Mouse (Mus musculus): ENCODE results near the gene Anapc5.

Anapc5 gene

GRCm38 (mm10) chr5:122799379-122800344, 21.5 kb downstream of the Anapc5 start:
- no peak for DNase-seq (ENCODE audit: low spot score in 2 of 2)

DNA sequence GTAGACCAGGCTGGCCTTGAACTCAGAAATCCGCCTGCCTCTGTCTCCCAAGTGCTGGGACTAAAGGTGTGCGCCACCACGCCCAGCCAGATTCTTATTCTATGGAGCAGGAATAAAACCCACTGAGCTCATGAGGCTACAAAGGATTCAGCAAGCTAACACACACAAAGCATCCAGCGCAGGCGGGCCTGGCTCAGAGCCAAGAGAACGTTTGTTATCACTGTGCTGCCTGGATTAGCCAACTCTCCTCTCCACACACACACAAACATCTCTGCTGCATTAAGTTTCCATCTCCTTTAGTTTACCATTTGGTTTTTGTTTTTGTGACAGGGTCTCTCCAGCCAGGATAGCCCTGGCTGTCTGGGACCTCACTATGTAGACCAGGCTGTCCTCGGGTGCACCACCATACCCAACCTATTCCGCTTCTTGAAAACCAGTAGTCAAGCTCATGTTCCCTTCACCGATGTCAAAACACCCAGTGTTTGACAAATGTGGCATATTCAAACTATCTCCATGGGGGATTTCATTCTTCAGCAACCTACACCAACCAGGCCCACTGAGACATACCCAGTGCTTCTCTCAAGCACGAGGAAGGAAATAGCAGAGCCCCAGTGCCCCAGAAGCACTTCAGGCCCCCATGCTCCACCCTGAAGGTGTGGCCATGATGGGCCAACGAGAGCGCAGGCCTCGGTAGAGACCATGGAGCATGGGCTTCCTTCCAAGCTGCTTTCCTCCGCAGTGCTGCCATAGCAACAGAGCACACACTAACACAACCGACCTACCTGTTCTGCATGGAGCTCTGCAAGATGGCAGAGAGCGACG, 22.4 kb downstream of the Anapc5 start:
- DNase-seq (ENCODE audit: low spot score in 2 of 2), result peak; percentile 34 to 49

GRCm38 (mm10) chr5:122797866-122798265, 23.3 kb downstream of the Anapc5 start:
- DNase-seq (ENCODE audit: low spot score in 2 of 2), result no peak

GRCm38 (mm10) chr5:122788696-122789095, 32.4 kb downstream of the Anapc5 start:
- DNase-seq (ENCODE audit: low spot score in 2 of 2), result no peak

- no peak for DNase-seq (ENCODE audit: low spot score in 2 of 2)
Measured at GRCm38 (mm10) chr5:122786035-122786819, 34.9 kb downstream of the Anapc5 start.

DNA sequence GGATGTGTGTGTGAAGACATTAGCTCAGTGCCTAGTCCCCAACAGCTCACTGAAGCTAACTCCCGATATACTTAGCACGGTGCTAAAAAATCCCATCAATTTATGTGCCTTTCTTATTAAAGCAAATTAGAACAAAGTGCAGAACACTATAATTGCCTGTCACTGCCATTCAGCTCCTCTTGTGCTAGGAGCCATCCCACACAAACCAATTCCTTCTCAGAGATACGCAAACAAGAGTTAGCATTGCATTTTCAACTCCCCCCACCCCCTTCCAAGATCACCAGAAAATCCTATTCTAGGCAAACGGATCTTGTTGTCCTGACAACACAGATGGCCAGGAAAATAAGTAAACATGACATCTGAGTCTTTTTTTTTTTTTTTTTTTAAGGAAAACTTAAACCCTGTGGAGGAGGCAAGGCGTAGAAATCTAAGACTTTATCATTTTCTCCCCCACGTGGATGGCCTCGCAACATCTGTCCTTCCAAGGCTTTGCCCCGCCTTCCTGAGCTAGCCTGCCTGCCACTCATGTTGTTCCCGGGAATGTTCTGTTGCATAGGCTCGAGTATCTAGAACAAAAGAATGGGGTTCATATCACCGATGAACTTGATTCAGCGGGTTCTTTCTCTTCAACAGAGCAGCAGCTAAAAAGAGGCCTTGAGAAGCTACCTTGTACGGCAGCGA, 37.3 kb downstream of the Anapc5 start:
- no peak for DNase-seq (ENCODE audit: low spot score in 2 of 2)

GRCm38 (mm10) chr5:122782066-122782465, 39.1 kb downstream of the Anapc5 start:
- DNase-seq (ENCODE audit: low spot score in 2 of 2), result no peak

DNA sequence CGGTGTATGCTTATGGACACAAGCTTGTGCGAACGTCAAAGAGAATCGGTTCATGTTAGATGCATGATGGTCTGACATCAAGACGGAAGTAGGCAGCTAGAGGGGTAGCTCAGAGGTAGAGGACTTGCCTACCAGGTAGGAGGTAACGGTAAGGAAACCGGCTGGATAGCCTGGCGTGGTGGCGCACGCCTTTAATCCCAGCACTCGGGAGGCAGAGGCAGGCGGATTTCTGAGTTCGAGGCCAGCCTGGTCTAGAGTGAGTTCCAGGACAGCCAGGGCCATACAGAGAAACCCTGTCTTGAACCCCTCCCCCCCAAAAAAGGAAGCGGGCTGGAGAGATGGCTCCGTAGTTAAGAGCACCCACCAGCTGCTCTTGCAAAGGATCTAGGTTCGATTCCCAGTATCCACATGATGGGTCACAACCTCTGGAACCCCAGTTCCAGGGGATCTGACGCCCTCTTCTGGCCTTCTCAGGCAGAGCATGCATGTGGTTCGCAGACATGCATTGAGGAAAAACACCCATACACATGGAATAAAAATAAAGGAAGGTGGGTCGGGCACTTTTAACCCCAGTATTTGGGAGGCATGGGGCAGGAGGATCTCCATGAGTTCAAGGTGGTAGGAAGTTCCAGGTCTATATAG, 40.2 kb downstream of the Anapc5 start:
- no peak for DNase-seq (ENCODE audit: low spot score in 2 of 2)

- DNase-seq (ENCODE audit: low spot score in 2 of 2), result peak; percentile 67 to 73
Measured at GRCm38 (mm10) chr5:122779277-122779834, 41.8 kb downstream of the Anapc5 start, which contains the start of gene Camkk2. TSS of gene Camkk2 (minus strand) at chr5:122779409.

DNA sequence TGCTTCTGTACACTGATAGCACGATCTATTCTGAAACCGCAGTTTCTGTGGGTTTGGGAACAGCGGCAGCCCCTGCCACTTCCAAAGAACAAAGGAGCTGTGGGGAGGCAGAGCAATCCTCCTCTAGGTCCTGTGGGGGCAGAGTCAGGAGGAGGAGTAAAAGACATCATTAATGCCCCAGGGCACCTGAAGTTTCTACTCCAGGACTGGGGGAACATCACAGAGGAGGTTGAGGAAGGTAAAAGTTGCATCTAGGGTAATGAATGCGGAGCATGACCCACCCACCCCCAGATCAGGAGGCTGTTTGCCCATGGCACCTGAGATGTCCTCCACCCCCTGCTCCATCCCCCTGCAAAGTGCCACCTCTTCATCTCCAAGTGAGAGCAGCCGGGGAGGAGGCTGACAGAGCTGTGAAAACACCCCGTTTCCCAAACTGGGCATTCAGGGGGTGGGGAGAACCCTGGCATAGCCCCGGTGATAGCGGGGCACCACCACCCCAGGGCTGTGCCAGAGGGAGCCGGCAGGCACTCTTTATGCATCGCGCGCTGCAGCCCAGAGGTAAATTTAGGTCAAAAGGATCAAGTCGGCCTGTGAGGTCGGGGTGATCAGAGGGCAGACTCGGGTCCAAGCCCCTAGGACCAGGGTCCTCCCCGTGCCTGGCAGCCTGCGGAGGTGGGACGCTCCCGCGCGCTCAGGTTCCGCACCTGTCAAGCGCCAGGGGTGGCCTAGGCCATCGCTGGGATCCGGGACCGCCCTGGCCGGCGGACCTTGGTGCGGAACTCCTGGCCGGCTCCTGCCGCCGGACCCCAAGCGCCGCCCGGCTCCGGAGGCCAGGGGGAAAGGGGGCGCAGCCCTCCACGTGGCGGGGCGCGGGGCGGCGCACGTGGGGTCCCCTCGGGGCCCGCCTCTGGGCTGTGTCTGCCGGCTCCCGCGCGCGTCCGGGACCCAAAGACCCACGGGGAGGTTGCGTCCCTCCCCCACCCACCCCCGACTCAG, 42.6 kb downstream of the Anapc5 start:
- DNase-seq (ENCODE audit: low spot score in 2 of 2), result peak in 1 of 2 experiments; percentile 47

DNA sequence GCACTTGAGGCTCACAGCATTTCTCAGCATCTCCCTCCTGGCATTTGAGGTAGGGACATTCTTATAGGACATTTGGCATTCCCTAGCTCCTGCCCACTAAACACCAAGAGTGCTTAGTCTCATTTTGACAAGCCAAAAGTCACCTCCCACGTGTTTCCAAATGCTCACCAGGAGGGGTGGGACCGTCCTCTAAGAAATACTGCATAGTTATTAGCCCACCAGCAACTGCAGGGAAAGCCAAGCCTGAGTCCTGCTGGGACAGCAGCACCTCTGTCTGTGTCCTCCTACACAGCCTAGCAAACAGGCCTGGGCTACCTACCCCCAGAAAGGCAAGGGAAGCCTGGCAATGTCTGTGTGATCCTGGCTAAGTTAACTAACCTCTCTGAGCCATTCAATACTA, 43.8 kb downstream of the Anapc5 start:
- no peak for DNase-seq (ENCODE audit: low spot score in 2 of 2)

DNA sequence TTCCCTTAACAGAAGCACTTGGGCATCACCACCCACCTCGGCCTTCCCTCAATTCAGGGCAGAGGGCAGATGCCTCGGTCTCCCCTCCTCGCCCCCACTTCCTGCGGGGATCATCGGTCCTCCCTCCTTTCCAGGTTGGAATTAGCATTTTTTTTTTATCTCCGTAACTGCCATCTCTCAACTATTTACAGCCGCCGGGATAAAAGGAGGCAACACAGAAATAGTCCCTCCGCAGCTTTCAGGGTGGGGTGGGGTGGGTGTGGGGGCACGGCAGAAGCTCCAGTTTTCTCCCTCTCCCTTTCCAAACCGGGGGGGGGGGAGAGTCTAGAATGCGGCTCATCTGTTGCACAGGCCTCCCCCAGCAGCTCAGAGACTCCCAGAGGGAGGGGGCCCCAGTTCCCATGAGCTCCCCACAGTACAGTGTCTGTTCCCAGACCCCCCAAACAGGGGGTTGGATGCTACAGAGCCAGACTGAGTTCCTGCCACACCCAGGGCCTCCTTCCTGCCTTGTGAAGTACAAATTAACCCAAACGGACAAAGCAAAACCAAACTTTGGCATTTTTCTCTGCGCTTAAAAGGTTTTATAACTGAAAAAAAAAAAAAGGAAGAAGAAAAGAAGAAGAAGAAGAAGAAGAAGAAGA, 45.4 kb downstream of the Anapc5 start:
- DNase-seq (ENCODE audit: low spot score in 2 of 2), result no peak

- DNase-seq (ENCODE audit: low spot score in 2 of 2), result no peak
Measured at GRCm38 (mm10) chr5:122774743-122775611, 46.2 kb downstream of the Anapc5 start.

DNA sequence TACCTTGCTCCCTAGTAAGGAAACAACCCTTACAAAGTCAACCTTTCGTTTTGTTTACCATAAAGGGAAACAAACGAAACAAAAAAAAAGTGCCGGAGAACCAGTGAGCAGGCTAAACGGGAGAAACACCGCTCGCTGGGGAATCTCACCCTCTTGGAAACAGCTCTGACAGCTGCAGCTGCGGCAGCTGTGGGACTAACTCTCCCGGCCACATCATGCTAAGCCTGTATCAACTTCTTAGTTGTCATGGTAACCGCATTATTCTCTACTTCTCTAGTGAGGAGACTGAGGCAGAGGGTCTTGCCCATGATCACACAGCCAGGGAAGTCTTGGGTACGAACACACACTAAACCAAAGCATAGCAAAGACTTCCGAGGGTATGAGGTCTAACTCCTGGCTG, 47.4 kb downstream of the Anapc5 start:
- DNase-seq (ENCODE audit: low spot score in 2 of 2), result no peak

DNA sequence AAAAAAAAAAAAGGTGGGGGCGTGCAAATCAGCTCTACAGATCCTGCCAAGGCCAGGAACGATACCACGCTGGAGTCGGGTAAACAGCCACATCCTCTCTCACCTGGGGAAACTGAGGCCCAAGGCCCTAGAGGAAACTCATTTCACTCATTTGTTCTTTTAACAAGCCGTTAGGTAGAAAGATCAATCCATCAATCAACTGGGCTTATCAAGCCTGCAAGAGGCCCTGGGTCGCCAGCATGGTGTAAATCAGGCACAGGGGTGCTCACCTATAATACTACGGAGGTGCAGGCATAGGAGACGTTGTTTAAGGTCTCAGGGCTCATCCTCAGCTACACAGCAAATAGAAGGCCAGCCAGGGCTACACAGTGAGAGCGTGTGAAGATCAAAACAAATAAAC, 49.7 kb downstream of the Anapc5 start:
- no peak for DNase-seq (ENCODE audit: low spot score in 2 of 2)

DNA sequence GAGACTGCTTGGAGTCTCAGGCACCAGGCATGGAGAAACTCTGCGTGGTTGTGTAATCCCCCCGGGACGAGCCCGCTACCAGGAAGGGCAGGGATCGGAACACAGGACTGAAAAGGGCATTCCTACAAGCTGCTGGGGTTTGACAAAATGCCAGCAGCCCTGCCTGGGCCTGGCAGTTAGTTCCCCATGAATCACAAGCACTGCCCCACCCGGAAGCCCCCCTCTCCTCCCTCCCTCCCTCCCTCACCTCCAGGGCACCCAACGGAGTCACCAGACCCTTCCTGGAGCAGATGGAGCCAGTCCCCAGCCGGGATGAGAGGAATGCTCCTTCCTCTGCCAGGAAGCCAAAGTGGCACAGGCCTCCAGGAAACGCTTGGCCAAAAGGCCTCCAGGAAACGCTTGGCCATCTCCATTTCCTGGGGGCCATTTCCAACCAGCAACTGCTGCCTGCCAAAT, 50.3 kb downstream of the Anapc5 start:
- DNase-seq (ENCODE audit: low spot score in 2 of 2), result peak; percentile 28 to 54

GRCm38 (mm10) chr5:122770304-122770703, 50.8 kb downstream of the Anapc5 start:
- no peak for DNase-seq (ENCODE audit: low spot score in 2 of 2)

All from urinary bladder, adult 18-20 months (tissue).